Mouse (Mus musculus): ENCODE measurements around the gene BC067074. TPM values are rescaled to one million over a fixed set of nuclear protein-coding genes. Genes with fewer than 3 reads are reported as not detected.
"Not testable (repeated sequence)": the region's sequence is repeated elsewhere in the genome, so short reads cannot be mapped to it uniquely, and the experiment has no call there.

Gene BC067074
- total RNA-seq, 2 experiments from 2014 or later = 1.2 to 2.4 TPM

GRCm38 (mm10) chr13:113374084-113374405 is 81.1 kb downstream of the BC067074 start:
- peak; percentile 50 to 59 for DNase-seq (ENCODE audit: low spot score in 2 of 2)

DNA sequence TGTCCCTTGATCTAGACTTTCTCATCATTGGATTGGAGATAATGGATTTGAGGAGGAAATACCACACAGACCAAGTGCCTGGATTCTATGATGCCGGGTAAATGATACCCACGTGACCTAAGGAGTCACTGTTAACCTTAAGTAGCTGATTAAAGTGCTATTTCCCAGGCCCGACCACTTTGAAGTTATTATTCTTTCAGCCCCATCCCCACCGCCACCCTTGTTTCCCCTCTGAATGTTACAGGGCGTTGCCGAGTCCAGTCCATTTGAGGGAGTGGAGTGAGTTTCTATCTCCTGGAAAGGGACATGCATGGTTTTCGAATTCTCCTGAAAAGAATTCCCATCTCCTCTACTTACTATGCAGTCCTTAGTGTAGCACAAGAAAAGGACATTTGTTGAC is 84.7 kb downstream of the BC067074 start:
- DNase-seq (ENCODE audit: low spot score in 2 of 2) = no peak

- no peak for DNase-seq (ENCODE audit: low spot score in 2 of 2)
Observed at GRCm38 (mm10) chr13:113378980-113379410, 86.0 kb downstream of the BC067074 start.

DNA sequence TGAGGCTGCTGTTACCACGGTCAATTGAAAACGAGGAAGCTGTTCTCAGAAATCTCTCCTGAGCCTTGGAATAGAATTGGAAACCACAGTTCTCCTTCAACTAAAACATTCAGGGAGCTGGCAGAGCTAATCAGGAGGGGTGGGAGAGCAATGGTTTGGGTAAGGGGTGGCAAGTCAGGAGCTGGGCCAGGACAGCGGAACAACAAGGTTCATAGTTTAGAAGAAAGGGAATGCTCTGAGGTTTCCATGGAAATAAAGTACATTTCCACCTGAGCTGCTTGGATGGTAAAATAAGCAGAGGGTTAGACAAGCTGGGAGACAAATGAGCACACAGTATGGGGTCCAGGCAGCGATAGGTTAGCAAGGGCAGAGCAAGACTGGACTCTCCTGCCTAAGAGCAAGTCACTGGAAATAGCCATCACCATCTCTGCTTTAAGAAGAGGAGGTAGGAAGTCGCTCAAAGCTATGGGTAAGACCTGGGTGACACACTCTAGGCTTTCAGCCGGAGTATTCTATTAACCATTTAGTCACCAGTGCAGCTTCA is 86.9 kb downstream of the BC067074 start:
- DNase-seq (ENCODE audit: low spot score in 2 of 2) = no peak

- DNase-seq (ENCODE audit: low spot score in 2 of 2) = no peak
Observed at GRCm38 (mm10) chr13:113381710-113382109, 88.8 kb downstream of the BC067074 start.

DNA sequence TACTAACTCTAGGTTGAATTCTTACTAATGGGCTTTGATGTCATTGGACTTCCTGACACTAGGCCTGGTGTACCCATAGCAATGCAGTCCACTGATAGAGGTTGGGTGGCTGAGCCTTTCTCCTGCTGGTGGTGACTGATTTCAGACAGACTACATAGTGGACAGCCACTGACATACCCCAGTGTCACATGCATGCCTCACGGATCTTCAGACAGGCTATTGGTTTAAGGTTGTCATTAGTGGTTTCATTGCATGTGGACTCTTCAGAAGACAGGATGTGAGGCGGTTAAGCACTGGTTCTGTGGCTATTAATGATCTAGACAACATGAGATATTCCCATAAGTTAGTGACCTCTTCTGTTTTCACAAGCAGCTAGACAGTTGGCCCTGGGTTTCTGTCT is 89.2 kb downstream of the BC067074 start:
- DNase-seq (ENCODE audit: low spot score in 2 of 2) = no peak

DNA sequence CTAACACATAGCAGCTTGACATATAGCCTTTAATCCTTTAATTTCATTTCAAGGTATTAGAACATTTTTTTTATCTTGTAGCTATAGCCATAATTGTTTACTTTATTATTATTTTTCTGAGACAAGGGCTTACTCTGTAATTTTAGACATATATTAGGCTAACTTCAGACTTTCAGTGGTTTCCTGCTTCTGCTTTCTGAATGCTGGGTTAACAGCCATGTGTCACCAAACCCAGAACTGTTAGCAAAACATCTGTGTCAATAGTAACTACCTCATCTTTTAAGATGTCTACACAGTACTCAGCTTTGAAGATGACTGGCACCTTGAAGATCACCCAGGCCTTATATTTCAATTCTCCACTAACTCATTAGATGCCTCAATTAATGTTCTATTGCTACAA is 89.8 kb downstream of the BC067074 start:
- not testable (repeated sequence) for DNase-seq (ENCODE audit: low spot score in 2 of 2)

- no peak for DNase-seq (ENCODE audit: low spot score in 2 of 2)
Observed at GRCm38 (mm10) chr13:113393386-113393785, 100.4 kb downstream of the BC067074 start.

DNA sequence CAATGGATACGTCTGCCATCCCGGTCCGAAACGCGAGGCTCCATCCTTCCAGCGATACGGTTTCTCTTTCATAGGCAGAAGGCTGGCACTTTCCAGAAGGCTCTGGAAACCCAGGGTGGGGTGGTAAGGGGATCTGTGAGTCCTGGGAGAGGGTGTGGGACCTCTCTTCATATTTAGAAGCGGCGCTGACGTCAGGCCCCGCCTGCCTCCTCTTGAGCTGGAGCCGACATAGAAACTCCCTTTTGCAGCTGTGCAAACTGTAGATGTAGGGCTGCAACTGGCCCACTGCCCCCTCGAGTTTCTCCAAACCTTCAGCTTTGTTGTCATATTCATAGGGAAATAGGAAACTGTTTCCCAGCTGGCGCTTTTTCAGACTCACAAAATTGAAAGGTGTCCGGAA is 101.6 kb downstream of the BC067074 start:
- DNase-seq (ENCODE audit: low spot score in 2 of 2) = no peak

- no peak for DNase-seq (ENCODE audit: low spot score in 2 of 2)
Observed at GRCm38 (mm10) chr13:113397006-113397520, 104.1 kb downstream of the BC067074 start.

GRCm38 (mm10) chr13:113401373-113402010 is 108.5 kb downstream of the BC067074 start:
- no peak for DNase-seq (ENCODE audit: low spot score in 2 of 2)

DNA sequence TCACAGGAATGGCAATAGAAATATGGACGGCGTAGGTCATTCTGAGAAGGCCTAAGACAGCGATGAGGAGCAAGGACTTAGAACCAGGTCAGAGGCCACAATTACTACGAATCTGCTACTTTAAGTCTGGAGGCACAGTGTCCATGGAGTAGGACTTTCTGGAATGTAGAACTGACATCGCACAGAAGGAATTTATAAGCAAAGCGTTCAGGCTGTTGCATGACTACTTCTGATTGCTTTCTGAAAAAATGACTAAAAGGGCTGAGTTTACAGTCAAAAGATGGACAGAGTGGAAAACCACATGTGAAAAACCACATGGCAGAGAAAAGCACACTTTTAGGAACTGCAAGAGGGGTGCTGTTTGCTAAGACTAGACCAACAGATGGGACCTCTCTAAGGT is 110.7 kb downstream of the BC067074 start:
- no peak for DNase-seq (ENCODE audit: low spot score in 2 of 2)

DNA sequence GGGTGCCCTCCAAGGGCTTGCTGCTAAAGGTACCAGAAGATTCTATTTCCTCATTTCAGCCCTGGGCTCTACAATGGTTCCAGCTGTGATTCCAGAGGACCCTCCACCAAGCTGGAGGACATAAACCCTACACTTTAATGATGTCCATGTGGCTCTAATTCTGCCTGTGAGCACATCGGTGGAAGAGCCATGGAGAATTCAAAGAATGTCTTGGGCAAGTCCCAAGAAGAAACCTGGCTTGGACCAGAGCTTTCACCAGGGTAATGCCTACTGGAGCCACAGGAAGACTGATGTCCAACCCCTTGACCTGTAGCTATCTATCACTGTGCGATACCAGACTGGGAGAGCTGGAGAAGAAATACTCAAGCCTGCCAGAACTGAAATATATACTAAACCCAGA is 111.2 kb downstream of the BC067074 start:
- no peak for DNase-seq (ENCODE audit: low spot score in 2 of 2)

DNA sequence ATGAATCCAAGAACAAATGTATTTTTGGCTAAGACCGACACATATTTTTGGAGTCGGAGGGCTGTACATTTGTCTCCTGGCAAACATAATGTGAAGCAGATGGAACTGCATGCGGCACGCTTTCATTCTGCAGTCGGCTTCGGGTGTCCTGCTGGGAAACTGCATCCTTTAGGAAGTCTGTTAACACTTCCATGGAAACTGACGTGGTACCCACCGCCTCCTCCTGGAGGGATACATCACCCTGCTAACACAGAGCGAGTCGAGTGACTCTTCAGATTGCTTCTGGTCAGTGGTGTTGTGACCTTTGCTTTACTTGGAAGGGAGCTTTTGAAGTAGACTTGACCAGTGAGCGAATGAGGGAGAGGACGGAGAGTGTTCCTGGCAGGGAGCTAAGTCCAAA is 117.0 kb downstream of the BC067074 start:
- DNase-seq (ENCODE audit: low spot score in 2 of 2) = peak; percentile 45 to 87

GRCm38 (mm10) chr13:113415527-113415926 is 122.6 kb downstream of the BC067074 start:
- no peak for DNase-seq (ENCODE audit: low spot score in 2 of 2)

- no peak for DNase-seq (ENCODE audit: low spot score in 2 of 2)
Observed at GRCm38 (mm10) chr13:113416986-113417385, 124.0 kb downstream of the BC067074 start.

DNA sequence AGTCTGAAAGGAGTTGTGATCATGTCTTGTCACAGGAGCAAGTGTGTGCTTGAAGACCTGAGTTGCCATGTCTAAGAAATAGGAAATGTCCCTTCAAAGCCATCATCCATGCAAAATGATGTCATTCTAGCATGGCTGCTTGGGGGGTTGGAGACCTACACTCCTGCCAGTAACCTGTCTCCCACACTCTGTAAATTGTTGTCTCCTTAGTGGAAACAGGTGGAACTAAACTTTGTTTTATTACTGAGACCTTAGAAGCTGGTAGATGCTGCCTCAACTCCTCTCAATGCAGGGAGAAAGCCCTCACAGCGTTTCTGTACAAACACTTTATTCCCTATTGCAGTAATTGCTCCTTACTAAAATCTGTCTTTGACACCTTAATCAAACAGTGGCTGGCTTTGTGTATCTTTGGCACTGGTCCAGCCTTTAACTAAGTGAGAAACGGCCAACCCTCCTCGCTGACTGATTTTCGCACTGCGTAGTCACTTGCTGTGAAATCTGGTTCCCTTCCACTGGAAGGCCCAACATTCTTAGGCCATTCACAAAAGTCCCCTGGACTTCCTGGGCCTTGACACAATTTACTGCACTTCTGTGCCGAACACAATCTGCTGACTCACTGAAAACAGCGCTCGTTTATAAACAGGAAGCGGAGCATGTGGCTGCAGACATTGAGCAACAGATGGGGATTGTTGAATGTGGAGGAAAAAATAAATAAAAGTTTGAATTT is 125.0 kb downstream of the BC067074 start:
- peak in 1 of 2 experiments; percentile 75 for DNase-seq (ENCODE audit: low spot score in 2 of 2)

- no peak for DNase-seq (ENCODE audit: low spot score in 2 of 2)
Observed at GRCm38 (mm10) chr13:113418632-113419031, 125.7 kb downstream of the BC067074 start.

DNA sequence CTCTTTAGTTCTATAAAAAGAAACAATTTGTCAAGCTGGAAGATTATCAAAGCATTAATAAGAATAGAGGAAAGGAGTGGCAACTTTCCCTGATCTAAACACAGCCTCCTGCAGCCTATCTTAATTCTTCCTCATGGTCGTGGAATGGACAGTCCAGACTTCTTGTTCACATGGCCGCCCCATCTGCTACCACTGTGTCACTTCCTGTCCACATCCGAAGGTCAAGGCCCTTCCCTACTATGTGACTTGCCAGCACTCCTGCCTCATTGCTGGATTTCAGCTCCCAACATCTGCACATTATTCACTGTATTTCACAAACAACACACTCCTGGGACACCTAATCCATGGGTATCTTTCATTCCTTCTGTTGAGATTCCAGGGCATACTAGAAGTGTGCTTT is 128.5 kb downstream of the BC067074 start:
- no peak for DNase-seq (ENCODE audit: low spot score in 2 of 2)

GRCm38 (mm10) chr13:113423825-113424224 is 130.9 kb downstream of the BC067074 start:
- DNase-seq (ENCODE audit: low spot score in 2 of 2) = no peak

- no peak for DNase-seq (ENCODE audit: low spot score in 2 of 2)
Observed at GRCm38 (mm10) chr13:113425907-113426306, 132.9 kb downstream of the BC067074 start.
